Mouse (Mus musculus) neutrophil, adult 5-6 weeks (primary cell): ENCODE measurements at regions not wholly inside any gene's neighbourhood (a gene's known extent, or its start where the extent isn't known, plus 50 kb on each side); places are given as distances from the start of the nearest gene placed in this dataset.
A peak's percentile ranks its signal among the peaks of the same experiment; 100 is the strongest.
"Not testable (repeated sequence)": the region's sequence is repeated elsewhere in the genome, so short reads cannot be mapped to it uniquely, and the experiment has no call there.

Source experiments
- ATAC-seq: fragments of 151-379, 151-347 bp; 2 replicates; pipeline ENCODE4 v1.8.0; 2017; ENCODE audit warnings: mild to moderate bottlenecking, moderate TSS enrichment; ENCODE audit not compliant: insufficient number of reproducible peaks, poor library complexity, low FRiP score, severe bottlenecking; ENCODE audit errors: extremely low read depth

DNA sequence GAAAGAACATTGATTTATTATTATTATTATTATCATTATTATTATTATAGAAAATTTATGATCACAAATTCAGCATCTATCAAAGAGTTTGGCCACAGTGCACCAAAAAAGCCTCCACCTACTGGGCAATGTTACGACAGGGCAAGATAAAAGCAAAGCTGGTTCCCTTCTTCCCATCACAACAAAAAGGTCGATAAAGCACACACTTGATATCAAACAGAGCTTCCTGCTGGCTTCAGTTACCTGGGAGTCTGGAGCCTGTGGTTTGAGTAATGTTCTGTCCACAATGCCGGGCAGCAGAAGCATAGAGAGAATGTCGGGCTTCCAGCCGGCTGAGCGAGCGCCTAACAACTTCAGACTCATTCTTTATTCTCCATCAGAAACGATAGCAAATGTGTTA is 101.2 kb upstream of the Ifngr1 start:
- ATAC-seq = no peak

DNA sequence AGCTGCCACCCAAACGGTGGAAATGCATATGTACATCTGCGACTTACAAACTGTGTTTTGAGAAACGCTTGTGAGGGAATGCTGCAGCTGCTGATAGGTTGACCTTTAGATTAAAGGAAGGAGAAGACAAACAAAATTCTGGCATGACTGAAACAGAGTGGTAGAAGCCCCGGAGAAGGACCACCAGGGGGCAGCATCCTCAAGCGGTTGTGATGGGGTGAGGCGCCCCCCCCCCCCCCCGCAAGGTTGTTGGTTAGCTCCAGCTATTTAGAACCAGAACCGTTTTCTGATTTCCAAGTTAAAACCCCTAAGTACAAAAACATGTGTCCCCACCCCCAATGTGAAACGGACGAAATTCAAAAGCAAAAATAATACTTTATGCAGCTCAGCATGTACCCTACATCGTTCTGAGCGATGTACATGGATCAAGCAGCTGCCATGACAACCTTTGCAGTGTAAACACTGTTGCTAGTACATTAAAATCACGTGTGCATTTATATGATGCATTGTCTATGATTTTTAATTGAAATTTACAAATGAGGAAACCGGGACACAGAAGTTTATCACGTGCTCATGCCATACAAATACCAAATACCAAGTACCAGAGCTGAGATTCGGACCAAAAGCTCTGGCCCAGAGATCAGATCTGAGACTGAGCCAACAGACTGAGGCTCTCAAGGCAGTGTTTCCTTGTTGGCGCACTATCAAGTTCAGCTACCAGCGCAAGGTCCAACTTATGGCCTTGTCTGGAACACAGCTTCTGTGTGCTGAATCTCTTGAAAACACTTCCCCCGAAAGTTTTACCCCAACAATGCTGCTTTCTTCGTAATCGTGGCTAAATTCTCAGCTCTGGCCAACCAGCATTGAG is 100.0 kb upstream of the Ifngr1 start:
- peak; percentile 48; the same call in 1 of the 2 replicates for ATAC-seq

DNA sequence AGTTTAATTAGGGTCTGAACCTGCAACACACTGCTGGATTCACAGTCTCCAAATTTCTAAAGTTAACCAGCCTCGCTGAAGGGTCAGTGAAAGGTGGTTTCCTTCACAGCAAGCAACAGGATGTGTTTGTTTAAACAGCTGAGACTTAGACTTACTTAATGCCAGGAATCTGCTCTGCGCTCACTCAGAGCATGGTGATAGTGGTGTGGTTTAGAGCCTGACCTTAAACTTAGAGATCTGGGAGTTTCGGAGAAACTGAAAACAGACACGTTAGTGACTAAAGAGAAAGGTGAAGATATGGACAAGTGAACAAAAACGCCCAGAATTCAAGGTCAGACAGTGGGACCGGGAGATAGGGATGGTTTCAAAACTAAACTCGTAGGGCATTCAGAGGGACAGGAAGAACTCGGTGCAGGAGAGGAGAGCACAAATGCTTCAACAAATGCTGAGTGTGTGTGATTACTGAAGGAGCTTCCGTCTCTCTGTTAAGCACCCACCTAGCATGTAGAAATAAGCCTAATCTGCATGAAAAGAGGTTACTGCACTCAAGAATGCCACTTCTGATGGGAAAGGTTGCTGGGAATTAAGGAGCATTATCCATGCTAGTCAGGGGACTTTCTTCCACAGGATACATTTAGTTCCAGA is 97.2 kb upstream of the Ifngr1 start:
- ATAC-seq = no peak

DNA sequence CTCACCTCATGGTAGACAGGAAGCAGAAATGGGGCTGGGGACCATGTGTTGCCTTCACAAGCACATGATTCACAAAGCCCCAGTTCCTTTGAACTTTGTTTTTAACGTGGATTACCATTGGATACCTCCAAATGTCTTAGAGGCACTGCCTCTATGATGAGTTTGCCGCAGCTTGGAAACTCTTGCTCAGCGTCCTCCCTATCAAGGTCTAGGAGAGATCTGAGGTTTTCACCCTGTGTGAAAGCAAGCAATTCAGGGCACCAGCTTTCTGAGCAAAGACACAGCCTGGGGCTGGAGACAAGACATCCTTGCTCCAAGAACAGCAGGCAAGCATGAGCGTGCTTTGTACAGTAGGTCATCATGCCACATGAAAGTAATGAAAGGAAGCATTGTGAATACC is 93.6 kb upstream of the Ifngr1 start:
- 0 out of 2 replicates have a peak, but pooled peaks have one; percentile 9 for ATAC-seq

DNA sequence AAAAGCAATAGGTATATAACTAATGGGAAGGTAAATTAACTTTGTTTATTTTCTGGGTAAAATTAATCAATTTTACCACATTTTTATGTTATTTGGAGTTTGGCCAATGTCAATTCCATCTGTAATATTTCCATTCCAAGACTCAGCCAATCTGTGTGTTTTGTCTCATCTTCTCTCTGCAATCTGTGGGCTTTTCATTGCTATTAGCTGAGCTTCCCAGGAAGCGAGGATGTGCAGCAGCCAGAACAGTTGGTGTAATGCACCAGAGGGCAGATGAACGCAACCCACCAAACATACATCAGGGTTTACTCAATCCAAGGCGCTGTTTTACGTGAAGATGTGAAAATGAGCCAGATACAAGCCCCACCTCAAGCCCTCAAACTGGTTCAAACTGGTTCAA is 88.9 kb upstream of the Ifngr1 start:
- no peak for ATAC-seq

DNA sequence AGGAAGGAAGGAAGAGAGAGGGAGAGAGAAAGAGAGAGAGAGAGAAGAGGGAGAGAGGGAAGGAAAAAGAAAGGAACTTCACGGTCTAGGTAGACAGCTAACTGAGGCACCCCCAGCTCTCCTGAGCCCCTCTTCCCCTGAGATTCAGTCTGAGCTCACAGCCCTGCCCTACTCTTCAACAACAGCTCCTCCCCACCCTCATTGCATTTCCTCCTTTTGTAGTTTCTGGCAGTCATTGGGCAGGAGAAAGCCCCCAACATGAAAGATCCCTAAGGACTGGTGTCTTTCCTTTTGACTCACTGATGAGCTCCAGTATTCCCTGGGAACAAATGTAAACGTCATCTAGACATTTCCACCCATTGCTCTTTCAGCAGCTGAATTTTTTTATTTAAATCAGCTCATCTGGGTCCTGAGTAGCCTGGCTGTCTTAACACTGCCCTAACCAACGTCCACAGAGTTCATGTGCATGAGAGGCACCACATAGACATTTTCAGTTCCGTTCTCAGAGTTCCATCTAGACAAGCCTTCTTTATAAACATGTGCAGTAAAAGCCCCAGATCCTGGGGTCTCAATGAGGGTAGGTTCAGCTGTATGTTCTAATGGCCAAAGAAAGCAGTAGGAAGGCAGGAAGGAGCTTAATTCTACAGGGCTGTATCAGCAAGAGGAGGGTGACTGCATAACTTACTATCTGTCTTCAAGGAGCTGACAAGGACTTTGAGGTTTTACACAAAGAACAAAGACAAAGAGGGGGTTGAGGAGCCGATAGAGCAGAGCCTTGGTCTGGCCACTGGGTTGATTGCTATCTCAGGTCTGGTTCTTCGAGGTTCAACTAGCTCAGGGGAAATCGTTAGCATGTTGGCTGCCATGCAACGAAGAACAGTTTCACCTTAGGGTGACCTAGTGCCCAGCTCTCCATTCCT is 87.6 kb upstream of the Ifngr1 start:
- ATAC-seq = no peak

DNA sequence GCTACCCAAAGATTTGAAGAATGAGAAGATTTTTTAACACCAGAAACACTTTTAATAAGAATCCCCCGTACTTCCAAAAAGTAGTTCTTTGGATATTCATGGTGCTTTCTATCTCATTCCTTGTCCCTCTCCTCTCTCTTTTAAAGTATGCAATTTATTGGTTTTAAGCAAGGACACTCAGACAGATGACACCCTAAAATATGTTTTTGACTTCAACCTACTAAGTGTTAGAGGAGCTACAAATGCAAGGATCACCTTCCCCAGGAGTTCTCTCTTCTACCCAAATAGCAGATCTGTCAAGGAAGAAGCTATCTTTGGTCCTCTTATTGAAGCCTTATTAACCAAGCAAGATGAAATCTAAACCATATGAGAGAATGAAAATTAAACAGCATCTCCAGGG is 86.6 kb upstream of the Ifngr1 start:
- no peak for ATAC-seq

DNA sequence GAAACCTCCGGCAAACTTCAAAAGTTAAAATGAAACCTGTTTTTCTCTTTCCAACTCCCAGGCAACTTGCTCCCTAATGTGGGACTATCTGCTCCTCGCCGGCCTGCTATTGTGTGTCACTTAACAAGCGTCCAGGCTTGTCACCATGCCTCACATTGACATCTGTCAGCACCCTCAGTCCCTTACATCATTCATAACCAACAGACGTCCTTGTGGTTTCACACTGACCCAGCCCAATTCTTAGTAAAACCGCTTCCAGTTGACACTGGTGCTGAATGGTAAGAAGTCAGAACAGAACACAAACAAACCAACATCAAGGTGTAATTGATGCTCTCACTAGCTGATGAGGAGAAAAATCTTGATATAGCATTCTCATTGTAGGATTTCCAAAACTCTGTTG is 85.8 kb upstream of the Ifngr1 start:
- ATAC-seq = peak; percentile 77

DNA sequence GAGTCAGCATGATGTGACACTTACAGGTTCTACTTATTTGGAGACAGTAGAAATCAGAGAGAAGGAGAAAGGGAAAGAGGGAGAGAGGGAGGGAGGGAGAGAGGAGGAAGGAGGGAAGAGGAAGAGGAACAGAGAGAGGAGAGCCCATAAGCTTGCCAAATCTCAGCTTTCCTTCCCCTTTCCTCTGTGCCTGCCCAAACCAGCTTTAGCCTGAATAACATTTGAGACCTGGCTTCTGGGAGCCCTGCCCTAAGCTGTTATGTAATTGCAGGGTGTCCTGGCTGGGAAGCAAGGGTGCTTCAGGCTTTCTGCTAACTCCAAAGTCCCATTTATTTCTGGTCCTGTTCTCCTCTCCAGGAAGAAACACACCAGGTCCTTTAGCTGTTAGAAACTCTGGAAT is 85.3 kb upstream of the Ifngr1 start:
- ATAC-seq = peak; percentile 64

DNA sequence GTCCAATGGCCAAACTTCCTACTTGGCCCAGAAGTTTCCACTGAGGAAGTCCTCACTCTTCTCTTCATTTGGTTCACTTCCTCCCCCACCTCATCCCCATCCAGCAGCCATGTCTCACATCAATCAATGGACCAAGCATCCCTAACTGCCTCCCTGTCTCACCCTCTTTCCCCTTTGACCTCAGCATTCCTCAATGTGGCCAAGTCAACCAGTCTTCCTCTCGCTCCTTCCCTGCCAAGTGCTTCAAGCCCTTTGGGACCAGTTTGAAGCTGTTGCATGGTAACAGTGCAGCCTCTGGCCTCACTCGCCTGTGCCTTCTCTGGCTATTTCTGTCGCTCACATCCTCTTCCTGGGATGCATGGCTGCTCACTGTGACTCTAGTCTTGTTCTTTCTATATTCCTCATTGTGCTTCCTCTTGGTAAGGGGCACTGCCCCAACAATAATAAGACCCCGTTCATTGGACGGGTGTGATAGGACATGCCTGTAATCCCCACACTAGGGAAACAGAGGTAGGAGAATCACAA is 83.5 kb upstream of the Ifngr1 start:
- ATAC-seq = no peak

DNA sequence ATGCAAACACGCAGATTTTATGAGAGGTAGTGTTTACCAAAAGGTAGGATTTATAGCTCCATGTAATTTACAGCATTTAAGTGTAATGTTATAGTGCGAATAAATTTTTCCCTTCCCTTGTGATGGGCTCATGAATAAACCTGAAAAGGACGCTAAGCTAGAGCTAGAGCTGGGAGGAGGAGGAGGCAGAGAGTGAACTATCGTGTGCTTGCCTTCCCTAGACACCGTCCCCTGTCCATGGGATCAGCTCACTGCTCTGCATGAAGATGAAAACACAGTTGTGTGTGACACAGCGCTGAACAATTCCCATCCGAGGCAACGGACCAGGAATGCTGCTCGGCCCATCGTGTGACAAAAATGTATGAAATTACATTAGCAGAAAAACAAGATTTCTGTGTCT is 81.7 kb upstream of the Ifngr1 start:
- no peak for ATAC-seq

DNA sequence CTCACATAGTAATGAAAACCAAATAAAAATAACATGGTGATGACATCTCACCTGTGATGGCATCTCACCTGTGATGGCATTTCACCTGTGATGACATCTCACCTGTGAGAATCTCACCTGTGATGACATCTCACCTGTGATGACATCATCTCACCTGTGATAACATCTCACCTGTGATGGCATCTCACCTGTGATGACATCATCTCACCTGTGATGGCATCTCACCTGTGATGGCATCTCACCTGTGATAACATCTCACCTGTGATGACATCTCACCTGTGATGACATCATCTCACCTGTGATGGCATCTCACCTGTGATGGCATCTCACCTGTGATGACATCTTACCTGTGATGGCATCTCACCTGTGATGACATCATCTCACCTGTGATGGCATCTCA is 77.4 kb upstream of the Ifngr1 start:
- not testable (repeated sequence) for ATAC-seq

DNA sequence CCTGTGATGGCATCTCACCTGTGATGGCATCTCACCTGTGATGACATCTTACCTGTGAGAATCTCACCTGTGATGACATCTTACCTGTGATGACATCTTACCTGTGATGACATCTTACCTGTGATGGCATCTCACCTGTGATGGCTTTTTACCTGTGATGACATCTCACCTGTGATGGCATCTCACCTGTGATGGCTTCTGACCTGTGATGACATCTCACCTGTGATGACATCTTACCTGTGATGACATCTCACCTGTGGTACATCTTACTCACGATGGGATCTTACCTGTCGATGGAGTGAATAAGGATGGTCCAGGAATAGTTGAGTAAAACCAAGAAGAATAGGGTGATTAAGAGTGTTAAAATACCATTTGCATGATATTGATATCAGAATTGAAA is 76.9 kb upstream of the Ifngr1 start:
- ATAC-seq = no peak

DNA sequence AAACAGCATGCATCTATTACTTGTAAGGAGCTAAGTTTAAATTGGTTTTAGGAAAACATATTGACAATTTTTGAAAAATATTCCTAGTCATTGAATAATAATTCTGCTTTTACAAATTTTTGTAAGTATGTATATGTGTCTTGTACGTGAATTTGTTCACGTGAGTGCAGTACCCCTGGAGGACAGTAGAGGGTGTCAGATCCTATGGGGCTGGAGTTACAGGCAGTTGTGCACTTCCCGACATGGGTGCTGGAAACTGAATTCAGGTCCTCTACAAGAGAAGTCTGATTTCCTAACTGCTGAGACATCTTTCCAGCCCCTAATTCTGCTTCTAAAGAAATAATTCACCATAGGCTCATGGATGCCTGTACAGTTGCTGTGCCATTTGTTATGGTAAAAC is 75.7 kb upstream of the Ifngr1 start:
- no peak for ATAC-seq

DNA sequence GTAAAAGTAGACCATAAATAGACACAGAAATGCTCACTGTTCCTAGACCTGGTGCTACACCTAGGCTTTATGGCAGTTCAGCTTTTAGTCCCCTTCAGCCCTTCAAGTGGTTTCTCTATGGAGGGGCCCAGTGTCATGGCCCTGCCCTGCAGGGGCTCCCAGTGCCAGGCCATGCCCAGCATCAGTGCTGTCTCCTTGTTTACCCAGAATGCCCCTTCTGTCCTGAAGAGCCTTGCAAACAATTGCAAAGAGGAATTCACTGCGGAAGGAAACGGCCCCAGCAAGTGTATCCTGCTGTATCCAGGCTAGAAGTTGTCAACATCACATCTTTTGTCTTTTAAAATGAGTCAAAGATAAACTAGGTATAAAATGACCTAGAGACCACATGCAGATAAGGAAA is 74.7 kb upstream of the Ifngr1 start:
- no peak for ATAC-seq

DNA sequence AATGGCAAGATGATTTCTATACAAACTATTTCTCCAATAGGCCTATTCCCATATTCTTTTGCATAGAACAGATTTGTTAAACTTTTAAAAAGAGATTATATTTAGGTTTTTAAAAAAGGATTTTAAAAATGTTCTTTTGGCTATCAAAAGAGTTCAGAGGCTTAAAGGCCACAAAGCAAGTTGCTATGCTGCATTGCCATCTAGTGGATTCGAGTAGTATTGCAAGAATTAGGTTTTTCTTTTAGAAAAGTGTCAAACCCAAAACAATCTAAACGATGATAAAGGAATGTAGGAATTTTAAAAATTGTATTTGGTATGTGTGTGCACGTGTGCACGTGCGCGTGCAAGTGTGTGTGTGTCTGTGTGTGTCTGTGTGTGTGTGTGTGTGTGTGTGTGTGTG is 73.0 kb upstream of the Ifngr1 start:
- peak; percentile 56; the same call in 1 of the 2 replicates for ATAC-seq

DNA sequence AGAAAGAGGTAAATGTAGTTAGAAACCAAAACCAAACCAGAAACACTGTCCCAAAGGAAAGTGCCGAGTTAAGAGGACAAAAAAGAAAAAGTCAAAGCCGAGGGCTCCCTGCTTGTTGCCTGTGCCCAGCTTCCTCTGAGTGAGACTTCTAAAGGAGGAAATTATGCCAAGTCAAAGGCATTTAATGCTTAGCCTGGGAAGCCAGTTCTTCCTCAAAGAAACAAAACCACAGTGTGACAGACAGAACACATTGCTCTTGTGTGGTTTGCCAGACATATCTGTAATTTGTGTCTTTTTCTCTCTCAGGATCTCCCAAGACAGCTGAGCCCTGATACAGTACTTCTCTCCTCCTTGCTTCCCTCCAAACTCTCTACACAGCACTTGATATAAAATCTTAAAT is 69.6 kb upstream of the Ifngr1 start:
- no peak for ATAC-seq

DNA sequence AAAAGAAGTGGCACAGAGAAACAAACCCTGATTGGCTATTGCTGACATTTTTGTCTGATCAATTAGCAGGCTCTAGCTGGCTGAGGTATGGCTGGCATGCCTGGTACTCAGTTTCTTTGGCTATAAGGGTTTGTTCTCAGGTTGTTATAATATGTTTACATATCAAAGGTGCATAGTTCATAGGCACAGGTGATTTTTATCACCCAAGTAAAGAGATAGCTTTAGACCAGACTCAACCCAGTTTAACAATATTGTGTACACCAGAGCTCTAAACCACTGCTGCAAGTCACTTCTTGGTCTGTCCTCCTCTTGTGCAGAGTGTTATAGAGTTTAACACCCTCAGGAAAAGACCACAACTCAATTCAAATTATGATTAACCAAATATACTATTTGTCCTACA is 65.8 kb upstream of the Ifngr1 start:
- no peak for ATAC-seq

DNA sequence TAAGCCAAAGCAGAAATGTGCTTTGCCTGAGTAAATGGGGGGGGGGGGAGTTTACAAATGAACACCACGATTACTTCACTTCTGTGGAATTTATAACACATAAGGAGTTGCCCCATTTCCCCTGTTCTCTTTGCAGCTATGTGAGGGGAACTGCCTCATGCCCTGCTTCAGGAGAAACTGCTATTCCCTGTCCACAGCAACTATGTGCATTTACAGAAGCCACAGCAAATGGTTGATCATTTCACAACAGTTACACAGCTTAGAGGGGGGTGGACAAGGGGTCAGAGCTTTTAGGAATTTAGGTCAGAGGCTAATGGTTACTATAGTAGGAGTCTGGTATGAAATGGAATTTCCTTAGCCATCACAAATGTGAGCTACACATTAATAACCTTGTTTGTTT is 65.4 kb upstream of the Ifngr1 start:
- peak; percentile 34; the same call in 1 of the 2 replicates for ATAC-seq
